Mouse (Mus musculus): ENCODE measurements at regions not wholly inside any gene's neighbourhood (a gene's known extent, or its start where the extent isn't known, plus 50 kb on each side); places are given as distances from the start of the nearest gene placed in this dataset.

DNA sequence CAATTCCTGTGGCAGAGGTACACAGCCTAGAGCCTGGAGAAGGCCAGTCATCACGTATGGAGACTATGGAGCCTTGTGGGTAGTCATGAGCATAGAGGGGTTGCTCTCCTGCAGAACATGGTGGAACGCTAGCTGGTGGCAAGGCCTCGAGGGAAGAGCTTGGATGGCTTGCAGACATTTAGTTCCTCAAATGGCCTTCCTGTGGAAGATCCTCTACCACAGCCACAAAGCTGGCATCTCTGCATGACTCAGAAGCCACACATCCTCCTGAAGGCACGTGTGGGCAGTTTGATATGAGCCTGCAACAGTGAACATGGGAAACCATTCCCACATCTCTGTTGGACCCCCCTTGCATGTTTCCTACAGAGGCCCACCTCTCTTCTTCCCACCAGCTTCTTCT lies 547.9 kb upstream of the Lrrc6 start:
- in situ Hi-C loops (cut with MboI, MseI) = no loop called here

DNA sequence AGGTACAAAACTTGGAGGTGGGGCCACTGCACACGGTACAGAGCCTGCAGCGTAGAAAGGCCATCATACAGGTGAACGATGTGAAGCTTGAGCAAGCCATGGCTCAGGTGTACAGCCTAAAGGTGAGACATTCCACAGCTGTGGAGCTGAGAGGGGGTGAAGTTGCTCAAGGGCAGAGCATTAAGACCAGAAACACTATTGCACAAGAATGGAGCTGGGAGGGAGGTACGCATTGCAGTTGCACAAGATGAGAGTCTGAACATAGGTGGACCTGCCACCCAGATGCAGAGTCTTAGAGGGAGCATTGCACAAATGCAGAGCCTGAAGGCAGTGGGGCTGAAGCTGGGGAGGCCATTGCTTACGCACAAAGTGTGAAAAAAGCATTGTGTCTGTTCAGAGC lies 547.4 kb upstream of the Lrrc6 start:
- in situ Hi-C loops (cut with MboI, MseI) = no loop called here

DNA sequence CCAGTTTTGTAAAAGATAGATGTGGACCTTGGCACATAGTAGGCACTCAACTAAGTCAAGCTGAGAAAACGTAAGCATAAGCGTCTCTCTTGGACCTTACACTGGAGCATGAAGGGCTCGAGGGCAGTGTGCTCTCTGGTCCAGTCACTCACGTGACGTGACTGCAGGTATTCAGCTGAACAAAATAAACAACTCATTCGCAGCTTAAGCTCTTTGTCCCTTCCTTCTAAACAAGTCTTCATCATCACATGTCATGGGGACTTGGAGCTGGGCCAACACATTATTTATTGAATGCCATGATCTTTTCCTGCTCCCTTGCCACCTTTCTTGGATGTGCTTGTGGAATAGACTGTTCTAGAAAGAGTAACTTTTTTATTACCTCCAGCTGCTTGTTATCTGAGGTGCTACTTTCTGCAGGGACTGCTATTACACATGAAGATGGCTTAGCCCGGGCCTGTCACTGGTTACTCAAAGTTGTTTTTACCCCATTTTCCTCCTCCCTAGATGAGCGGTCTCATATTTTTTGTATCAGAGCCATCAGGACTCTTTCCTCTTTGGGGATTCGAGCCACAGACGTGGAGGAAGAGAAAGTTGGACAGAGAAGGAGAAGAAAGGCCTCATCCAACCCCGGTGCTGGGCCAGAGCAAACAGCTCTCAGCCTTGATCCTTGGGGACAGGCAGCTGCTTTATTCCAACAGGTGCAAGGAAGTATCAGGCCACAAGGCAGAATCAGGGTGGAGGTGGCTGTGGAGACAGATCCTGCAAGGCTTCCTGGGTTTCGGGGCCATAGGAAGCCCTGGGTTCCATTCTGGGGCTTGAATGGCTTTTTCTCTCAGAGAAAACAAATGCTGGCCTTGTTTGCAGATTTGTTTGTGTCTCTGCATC lies 545.5 kb upstream of the Lrrc6 start:
- in situ Hi-C loops (cut with MboI, MseI) = no loop called here

DNA sequence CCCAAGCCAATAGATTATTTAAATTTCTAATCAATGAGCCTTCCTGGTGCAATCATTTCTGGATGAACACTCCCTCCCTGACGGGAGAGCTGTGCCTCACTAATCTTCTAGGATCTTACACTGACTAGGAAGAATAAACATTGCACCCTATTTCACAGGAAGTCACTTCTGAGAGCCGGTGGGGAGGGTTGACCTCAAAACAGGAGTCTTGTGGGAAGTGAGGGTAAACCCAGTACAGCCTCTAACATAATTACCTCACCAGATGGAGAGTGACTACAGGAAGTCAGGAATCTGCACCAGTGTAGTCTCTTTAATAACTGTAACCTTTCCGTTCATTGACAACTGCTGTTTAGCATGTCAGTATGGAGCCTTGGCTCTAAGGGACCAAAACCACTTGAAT lies 544.6 kb upstream of the Lrrc6 start:
- in situ Hi-C loops (cut with MboI, MseI) = no loop called here

DNA sequence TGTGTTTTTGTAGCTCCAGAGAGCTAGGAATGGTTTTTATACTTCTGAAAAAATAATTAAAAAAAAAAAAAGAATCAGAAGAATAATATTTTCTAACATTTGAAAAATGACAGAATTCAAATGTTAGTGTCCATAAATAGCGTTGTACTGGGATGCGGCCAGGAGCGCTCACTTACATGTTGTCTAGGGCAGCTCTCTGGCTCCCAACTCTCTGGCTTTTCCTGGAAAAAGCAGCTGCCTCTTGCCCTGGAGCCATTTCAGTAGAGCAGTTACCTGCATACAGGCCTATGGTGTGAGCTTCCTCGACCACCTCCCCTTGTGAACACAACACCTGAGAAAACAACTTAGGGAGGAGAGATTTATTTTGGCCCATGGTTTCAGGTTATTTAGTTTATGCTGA lies 544.1 kb upstream of the Lrrc6 start:
- in situ Hi-C loops (cut with MboI, MseI) = no loop called here

DNA sequence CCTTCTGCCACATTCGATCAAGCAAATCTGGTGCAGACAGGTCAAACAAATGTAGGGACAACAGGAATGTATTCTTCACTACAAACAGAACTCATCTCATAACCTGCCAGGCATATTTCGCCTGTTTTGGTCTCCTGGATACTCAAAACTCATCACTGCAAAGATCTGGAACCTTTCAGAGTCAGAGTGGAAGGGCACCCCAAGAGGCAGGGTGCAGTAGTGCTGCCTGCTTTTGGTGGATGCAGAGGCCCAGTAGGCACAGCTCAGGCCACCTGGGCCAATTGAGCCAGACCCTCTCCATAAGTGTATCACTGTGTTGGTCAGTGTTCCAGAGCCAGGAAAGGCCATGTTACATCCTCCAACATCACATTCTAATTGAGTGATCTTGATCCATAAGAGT lies 541.4 kb upstream of the Lrrc6 start:
- in situ Hi-C loops (cut with MboI, MseI) = no loop called here

DNA sequence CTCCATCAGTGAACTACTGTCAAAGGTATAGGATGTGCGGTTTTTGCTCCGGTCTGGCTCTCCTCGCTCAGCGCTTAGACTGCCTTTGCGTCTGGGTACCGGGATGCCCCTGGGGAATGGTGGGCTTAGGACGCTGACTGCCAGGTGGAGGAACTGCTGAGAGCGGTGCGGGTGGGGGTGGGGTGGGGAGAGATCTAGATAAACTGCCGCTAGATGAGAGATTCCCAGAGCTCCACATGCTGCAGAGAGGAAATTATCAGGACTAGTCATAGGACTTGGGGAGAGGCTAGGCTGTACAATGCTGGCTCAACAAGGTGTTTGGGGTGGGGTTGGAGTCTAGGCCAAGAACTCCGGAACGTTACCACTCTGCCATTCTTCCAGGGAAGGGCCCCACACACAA lies 539.5 kb upstream of the Lrrc6 start:
- in situ Hi-C loops (cut with MboI, MseI) = no loop called here

DNA sequence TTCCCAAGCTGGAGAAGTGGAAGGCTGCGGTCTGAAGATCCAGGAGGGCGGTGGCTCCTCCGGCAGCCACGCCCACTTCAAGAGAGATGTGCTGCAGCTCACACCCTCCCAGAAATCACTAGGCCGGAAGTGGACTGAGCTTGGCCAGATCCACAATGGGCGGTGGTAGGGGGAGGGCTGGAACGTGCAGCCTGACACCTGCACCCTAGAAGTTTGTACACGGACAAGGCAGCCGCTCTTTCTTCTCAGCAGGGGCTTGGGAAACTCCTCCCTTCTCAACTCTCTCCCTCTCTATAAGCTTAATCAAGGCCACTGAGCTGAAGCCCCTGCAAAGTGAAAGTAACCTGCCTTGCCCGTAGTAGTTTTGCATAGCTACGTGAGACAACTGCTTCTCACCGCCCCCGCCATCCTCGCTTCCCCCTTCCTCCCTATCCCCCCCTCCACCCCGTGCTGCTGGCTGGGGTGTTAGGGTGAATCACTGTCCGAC lies 538.8 kb upstream of the Lrrc6 start:
- in situ Hi-C loops (cut with MboI, MseI) = loop anchor here (5.0 kb wide), 1 partner anchor 67 kb away; no protein-coding TSS in a partner anchor

DNA sequence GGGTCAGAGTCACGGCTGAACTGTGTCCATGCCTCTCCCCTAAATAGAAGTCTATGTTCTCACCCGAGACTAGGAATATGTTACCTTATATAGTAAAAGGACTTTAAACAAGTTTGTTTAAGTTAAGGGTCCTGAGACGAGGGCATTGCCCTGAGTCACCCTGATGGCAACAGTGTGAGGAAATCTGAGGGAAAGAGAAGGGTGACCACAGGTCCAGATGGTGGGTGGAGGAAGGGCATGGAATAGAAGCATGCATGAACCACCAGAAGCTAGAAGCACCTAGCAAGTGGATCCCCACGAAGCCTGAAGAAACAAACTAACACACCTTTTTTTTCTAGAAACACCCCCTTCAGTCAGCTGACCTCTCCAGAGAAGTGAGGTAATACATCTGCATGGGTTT lies 536.9 kb upstream of the Lrrc6 start:
- in situ Hi-C loops (cut with MboI, MseI) = loop anchor here (5.0 kb wide), 1 partner anchor 65 kb away; no protein-coding TSS in a partner anchor

DNA sequence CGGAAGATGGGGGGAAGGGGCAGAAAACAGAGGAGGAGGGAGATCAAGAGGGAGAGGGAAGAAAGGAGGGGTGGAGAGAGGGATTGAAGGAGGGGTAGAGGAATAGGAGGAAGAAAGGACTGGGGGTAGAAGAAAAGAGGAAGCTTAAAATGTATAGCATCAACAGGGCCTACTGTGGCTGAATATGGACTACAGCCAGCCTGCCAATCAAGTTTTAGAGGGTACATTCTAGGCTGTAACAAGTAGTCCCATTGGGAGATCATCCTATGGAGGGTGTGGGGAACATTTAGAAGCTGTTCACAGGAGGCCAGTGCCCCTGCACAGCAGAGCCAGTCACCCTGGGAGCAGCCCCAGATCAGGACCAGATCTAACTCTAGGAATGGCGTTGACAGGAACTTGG lies 535.6 kb upstream of the Lrrc6 start:
- in situ Hi-C loops (cut with MboI, MseI) = loop anchor here (5.0 kb wide), 1 partner anchor 64 kb away; no protein-coding TSS in a partner anchor

DNA sequence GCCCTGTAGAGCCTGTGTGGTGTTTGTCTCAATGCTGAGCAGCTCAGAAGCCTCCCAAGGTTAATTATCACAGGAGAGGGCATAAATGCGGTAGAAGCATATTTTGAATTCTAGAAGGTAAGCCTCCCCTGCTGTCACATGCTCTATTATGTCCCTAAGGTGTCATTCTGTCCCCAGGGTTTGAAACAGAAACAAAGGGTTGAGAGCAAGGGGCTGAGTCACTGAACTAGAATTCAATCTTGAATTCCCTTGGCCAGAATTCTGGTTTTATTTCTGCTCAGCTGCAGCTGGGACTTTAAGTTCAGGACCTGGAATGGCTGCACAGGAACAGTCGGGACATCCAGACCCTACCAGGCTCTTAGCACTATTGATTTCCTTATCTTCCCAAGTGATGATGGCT lies 533.2 kb upstream of the Lrrc6 start:
- in situ Hi-C loops (cut with MboI, MseI) = no loop called here

DNA sequence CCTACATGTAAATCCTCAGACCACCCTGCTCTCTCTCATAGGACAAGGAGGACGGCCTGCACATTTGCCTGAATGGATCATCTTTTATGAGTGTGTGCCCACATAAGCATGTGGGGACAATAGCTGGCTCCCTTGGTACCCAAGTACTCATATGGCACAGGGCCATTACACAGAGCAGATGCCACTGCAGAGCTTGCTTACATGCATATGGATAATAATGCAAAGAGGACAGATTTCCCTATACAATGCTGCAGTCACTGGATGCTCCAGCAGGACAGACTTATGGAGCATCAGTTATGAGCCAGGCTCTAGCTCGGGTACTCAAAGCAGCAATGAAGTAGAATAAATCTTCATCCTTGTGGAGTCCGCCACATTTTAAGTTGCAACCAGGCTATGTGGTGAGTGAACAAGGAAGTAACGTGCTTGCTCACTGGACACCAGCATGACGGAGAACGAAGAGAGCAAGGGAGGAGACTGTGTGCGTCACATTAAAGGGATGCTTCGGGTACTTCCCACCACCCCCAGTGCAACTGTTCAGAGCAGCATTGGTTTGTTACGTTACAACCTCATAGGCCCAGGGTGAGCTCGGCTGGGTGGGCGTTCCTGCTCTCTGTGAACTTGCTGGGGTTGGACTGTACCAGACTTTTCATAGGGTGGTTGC lies 531.3 kb upstream of the Lrrc6 start:
- in situ Hi-C loops (cut with MboI, MseI) = no loop called here

DNA sequence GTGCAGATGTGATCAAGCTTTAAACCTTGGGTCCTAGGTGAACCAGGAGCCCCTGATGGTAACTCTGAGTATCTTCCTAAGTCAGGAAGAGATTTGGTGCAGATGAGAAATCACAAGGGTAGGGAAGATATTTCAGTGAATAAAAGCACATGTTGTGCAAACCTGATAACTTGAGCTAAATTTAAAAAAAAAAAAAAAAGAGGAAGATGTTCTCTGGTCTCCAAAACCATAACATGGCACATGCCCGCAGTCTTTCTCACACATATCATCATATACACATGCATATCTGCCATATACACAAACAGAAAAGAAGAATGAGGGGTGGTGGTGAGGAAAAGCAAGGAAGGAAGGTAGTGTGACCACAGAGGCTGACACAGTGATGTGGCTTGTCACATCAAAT lies 530.3 kb upstream of the Lrrc6 start:
- in situ Hi-C loops (cut with MboI, MseI) = no loop called here

DNA sequence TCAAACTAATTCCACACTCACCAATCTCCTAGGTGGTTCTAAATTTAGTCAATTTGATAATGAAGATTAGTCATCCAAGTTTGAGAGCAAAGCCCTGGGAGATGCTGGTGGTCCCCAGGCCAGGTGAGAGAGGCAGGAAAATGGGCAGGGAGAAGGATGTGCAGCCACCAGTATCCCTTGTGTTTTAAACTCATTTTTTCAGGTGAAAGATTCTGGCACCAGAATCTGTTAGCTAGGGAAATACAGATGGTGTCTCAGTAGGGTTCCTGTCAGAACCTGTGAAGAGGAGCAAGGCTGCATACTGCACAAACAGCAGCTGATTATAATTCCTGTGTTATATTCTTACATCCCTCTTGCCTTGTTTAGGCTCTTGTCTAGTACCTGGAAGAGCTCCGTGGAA lies 527.5 kb upstream of the Lrrc6 start:
- in situ Hi-C loops (cut with MboI, MseI) = no loop called here

DNA sequence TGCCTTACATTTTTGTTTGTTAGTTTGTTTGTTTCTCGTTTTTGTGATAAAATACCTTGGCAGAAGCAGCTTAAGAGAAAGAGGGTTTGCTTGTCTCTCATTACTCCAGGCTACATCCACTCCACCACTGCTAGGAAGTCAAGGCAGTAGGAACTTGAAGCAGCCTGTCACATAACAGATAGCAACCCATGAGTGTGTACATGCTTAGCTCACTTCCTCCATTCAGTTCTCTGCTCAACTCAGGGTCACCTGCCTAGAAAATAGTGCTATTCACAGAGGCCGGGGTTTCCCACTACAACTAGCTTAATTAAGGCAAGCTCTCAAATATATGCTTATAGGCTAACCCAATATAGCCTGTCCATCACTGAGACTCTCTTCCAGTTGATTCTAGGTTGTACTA lies 527.0 kb upstream of the Lrrc6 start:
- in situ Hi-C loops (cut with MboI, MseI) = no loop called here

DNA sequence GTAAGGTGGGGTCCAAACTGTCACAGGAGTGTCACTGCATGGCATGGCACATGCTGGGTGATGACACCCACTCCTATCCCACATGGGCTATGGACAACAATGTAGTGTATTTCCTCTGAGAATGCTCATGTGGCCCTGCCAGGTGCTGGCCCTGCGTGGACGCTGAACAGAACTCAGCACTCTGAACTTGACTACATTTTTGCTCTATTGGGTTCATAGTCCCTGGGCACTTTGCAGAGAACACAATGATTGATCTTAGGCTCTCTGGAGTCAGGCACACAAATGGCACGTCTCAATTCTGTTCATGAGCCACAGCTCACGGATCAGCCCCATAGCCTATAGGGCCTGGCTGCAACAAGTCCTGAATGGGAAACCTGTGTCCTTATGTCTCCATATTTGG lies 525.0 kb upstream of the Lrrc6 start:
- in situ Hi-C loops (cut with MboI, MseI) = no loop called here

DNA sequence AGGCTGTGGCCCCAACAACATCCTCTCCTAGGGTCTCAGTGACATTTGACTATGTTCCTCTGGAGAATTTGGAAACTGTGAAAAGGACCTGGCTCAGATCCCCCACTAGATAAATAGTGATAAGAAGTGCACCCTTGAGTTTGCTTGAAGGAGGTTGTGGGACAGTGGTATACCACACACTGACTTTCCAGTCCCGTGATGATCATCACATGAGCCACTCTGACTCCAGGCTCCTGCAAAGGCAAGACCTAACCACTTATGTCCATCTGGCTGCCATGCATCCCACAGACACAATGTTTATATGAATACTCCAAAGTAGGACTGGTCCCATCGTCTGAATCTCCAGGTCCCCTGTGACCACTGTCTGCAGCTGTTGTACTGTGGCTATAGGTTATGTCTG lies 523.7 kb upstream of the Lrrc6 start:
- in situ Hi-C loops (cut with MboI, MseI) = no loop called here

DNA sequence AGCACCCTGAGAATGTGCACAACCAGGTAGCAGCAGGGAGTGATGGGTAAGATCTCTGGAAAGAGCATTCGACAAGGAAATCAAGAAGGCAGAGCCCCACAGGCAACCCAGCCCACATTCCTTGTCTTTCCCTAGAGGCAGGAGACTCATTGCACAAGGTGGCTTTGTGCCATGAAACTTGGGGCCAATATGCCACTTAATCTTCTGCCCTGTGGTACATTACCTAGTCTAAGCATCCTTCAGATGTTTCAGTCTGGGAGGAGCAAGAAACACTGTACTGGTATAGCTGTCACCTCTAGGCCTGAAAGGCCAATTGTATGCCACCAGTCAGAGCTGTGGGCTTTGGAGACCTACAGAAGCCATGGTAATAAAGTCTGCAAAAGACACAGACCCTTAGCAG lies 522.4 kb upstream of the Lrrc6 start:
- in situ Hi-C loops (cut with MboI, MseI) = no loop called here

DNA sequence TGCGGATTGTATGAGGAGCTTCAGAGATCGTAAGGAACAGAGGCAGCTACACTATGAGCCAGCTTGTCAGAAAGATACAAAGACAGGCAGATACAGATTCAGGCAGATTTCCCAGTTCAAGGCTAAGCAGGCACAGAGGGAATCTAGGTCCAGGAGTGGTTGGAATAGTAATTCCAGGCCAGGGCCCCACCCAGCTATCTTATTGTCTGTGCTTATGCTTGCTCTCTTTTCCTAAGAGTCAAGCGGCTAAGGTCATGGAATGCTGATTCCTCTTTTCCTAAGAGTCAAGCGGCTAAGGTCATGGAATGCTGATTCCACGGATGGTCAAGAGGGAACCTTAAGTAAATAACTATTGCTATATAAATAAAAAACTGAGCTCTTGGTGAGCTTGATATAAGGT lies 520.7 kb upstream of the Lrrc6 start:
- in situ Hi-C loops (cut with MboI, MseI) = no loop called here

DNA sequence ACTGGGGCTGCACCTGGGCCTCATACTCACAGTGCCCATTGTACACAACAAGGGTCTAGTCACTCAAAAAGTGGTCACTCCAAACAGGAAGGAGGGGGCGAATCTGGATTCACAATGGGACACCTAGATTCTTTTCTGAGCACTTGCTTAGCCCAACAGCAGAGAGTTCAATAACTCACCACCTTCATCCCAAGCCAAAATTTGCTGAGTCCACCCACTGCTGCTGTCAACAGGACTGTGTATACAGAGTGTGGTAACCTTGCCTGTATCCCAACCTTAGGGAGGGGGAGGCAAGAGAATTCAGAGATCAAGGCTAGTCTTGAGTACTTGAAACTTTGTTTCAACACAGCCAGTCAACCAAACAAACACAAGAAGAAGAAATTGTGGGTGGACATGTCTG lies 519.2 kb upstream of the Lrrc6 start:
- in situ Hi-C loops (cut with MboI, MseI) = no loop called here

DNA sequence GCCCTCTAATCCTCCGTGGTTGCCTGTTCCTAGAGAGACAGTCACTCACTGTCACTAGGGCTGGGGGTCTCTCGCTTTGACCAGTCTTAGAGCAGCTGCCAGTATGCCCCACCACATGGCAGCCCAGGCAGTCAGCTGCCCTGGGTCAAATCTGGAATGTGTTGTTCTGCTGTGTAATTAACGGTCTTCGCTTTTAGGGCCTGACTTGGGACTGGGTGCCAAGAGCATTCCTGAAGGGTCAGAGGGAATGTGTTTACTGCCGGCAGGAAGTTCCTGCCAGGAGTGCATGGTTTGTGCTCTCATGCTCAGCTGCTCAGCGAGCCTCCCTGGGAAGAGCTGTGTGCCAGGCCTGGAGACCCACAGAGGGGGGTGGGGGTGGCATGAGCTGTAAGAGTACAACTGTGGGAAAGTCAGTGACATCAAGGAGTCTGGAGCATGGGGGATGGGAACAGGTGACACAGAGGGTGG lies 518.5 kb upstream of the Lrrc6 start:
- in situ Hi-C loops (cut with MboI, MseI) = no loop called here

Data from regulatory T cell (primary cell).